Mouse (Mus musculus): Measurements from ENCODE around the gene Kif20b.

DNA sequence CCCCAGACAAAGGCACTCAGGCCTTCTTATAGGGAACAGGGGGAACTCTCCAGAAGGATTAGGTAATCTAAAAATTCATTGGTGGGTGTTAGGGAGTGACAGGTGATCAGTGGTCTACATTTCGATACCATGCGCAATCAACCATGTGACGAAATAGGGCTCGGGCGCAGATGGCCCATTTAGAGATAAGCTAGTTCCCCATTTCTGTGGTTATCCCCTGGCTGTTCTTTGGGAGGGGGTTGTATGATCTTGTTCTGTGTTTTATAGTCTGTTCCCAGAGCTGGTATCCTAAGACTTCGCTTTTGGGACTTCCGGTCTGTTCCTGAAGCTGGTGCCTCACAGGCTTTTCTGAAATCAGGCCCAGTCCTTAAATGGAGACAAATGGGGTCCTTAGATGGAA, 16.7 kb upstream of the Kif20b start:
- no peak for TF ChIP-seq POLR2A (IDR thresholded peaks at IDR 0.05; ENCODE audit: borderline replicate concordance, insufficient read depth, low read length)
- no peak for TF ChIP-seq CTCF (IDR thresholded peaks at IDR 0.05; ENCODE audit: borderline replicate concordance, insufficient read depth, low read depth, low read length)
